Mouse (Mus musculus): ENCODE results near the gene Sh3pxd2b. TPM values are rescaled to one million over a fixed set of nuclear protein-coding genes. Genes with fewer than 3 reads are reported as not detected.

Sh3pxd2b gene
- polyA plus RNA-seq, 1 experiment, result 5.9 TPM

DNA sequence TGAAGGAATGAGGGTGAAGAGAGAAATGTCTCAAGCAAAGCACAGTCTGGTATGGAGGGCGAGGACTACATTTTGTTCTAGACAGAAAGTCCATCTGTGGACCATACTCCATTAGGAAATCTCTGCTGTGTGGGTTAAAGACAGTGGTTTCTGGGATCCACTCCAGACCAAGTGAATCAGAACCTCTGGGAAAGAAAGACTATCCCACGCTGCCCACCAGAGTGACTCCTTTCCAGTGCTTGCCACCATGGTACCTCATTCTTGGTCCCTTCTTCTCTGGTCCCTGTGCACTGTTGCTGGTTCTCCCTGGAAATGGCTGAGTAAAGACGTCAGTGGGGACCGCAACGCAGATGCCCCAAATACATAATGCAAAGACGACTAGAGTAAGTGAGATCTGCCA lies 103.7 kb downstream of the Sh3pxd2b start:
- no peaks in the 10 kb centered on the region for H3K4me1 ChIP-seq (ENCODE audit: control insufficient read depth, insufficient read depth, low read length)
- no peak for TF ChIP-seq POLR2A (IDR thresholded peaks at IDR 0.05; ENCODE audit: insufficient read depth, low read length)
- TF ChIP-seq EP300 (IDR thresholded peaks at IDR 0.05; ENCODE audit: insufficient read depth, low read depth, low read length), result no peak
- no peak for TF ChIP-seq CTCF (IDR thresholded peaks at IDR 0.05; ENCODE audit: low read depth, low read length)
- no peak overlapping the region for H3K4me3 ChIP-seq (ENCODE audit: low read depth, low read length)

DNA sequence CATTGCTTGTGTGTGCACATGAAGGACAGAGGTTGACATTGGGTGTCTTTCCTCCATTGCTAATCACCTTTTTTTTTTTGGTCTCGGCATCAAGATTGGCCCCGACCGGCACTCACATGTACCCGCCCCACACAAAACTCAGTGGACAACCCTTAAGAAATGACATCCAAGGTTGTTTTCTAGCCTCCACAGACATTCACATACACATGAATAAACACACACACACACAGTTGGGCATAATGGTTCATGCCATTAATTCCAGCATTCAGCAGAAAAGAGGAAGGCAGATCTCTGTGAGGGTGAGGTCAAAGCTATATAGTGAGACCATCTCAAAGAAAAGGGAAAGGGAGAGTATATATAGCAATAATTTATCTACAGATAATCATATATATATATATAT lies 105.1 kb downstream of the Sh3pxd2b start:
- Histone ChIP-seq H3K4me1 (ENCODE audit: control insufficient read depth, insufficient read depth, low read length) (no peaks in the 10 kb centered on the region), H3K27ac (ENCODE audit: insufficient read depth, low read length) (no peak overlapping the region), H3K4me3 (ENCODE audit: low read depth, low read length) (no peak overlapping the region), H3K9me3 (replicated peaks; ENCODE audit: control insufficient read depth, insufficient read depth, low read length, poor library complexity, severe bottlenecking) (no peaks in the 10 kb centered on the region), H3K36me3 (ENCODE audit: control insufficient read depth, insufficient read depth, low read length, poor library complexity, severe bottlenecking) (no peaks in the 10 kb centered on the region), H3K9ac (ENCODE audit: low read depth, poor library complexity, severe bottlenecking) (no peak overlapping the region), H3K27me3 (ENCODE audit: control insufficient read depth, insufficient read depth, low read length, poor library complexity, severe bottlenecking) (peaks cover 2% of the 10 kb centered on the region)
- no peak for TF ChIP-seq CTCF (IDR thresholded peaks at IDR 0.05; ENCODE audit: low read depth, low read length)
- TF ChIP-seq POLR2A (IDR thresholded peaks at IDR 0.05; ENCODE audit: insufficient read depth, low read length), result no peak
- TF ChIP-seq EP300 (IDR thresholded peaks at IDR 0.05; ENCODE audit: insufficient read depth, low read depth, low read length), result no peak

More for the DNA sequence above, 103.7 kb downstream of the Sh3pxd2b start:
- no peak overlapping the region for H3K9ac ChIP-seq (ENCODE audit: low read depth, poor library complexity, severe bottlenecking)
- H3K27me3 ChIP-seq (ENCODE audit: control insufficient read depth, insufficient read depth, low read length, poor library complexity, severe bottlenecking), result no peaks in the 10 kb centered on the region; the same call in 1 of the 2 replicates
- H3K36me3 ChIP-seq (ENCODE audit: control insufficient read depth, insufficient read depth, low read length, poor library complexity, severe bottlenecking), result no peaks in the 10 kb centered on the region
- no peak overlapping the region for H3K27ac ChIP-seq (ENCODE audit: insufficient read depth, low read length)
- no peaks in the 10 kb centered on the region for H3K9me3 ChIP-seq (replicated peaks; ENCODE audit: control insufficient read depth, insufficient read depth, low read length, poor library complexity, severe bottlenecking)

DNA sequence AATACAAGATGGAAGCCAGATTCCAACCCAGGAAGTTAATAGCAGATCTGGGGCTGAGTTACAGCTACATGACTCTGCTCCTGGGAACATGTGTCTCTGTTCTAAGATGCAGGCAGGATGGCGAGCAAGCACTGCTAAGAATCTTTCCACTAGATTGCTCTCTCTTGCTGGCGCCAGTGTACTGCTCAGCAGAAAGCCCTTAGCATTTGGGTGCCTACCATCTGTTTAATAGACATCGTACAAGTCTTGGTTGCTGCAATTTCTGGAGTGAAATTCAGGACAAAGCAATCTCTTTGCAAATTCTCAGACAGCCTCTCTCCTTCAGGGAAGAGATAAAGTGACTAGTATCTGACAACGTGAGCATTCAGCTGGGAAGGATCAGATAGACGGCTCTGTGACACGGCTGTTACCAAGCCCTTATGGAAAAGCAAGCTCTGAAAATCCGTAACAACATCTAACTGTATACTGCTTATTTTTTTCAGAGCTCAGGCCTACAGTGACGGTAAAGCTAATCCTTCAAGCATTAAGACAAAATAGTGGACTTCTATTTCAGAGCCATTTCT lies 105.8 kb downstream of the Sh3pxd2b start:
- H3K9ac ChIP-seq (ENCODE audit: low read depth, poor library complexity, severe bottlenecking), result no peak overlapping the region

DNA sequence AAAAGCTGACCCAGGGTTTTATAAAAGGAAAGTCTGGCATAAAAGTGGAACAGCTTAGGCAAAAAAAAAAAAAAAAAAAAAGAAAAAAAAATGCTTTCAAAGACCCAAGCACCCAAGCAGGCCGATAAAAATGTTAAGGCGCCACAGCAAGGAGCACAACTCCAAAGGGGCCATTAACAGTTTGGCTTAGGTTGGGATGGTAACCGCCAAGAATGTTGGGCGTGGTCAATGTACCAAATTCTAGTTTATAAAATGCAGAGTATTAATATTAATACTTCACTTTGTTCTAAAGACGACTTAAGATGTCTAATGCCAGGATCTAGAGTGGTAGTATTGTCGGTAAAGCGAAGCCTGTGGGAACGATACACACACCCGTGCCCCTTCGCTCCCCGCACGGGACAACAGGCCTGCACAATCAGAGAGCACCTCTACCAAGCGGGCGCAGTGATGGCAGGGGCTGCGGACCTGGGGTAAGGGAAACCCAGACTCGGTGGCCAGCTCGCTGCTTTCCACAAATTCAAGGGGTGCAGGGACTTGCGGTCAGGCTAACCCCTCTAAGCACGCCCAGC lies 106.7 kb downstream of the Sh3pxd2b start:
- TF ChIP-seq POLR2A (IDR thresholded peaks at IDR 0.05; ENCODE audit: insufficient read depth, low read length), result no peak
- TF ChIP-seq CTCF (IDR thresholded peaks at IDR 0.05; ENCODE audit: low read depth, low read length), result no peak
- no peak for TF ChIP-seq EP300 (IDR thresholded peaks at IDR 0.05; ENCODE audit: insufficient read depth, low read depth, low read length)
- H3K9ac ChIP-seq (ENCODE audit: low read depth, poor library complexity, severe bottlenecking), result peak overlapping the region; percentile 97
- H3K27me3 ChIP-seq (ENCODE audit: control insufficient read depth, insufficient read depth, low read length, poor library complexity, severe bottlenecking), result peaks cover 2% of the 10 kb centered on the region
- H3K4me1 ChIP-seq (ENCODE audit: control insufficient read depth, insufficient read depth, low read length), result no peaks in the 10 kb centered on the region
- H3K4me3 ChIP-seq (ENCODE audit: low read depth, low read length), result peak overlapping the region; percentile 84
- no peaks in the 10 kb centered on the region for H3K36me3 ChIP-seq (ENCODE audit: control insufficient read depth, insufficient read depth, low read length, poor library complexity, severe bottlenecking)
- no peak overlapping the region for H3K27ac ChIP-seq (ENCODE audit: insufficient read depth, low read length)
- no peaks in the 10 kb centered on the region for H3K9me3 ChIP-seq (replicated peaks; ENCODE audit: control insufficient read depth, insufficient read depth, low read length, poor library complexity, severe bottlenecking)

More for the DNA sequence above, 105.8 kb downstream of the Sh3pxd2b start:
- no peaks in the 10 kb centered on the region for H3K9me3 ChIP-seq (replicated peaks; ENCODE audit: control insufficient read depth, insufficient read depth, low read length, poor library complexity, severe bottlenecking)
- no peaks in the 10 kb centered on the region for H3K36me3 ChIP-seq (ENCODE audit: control insufficient read depth, insufficient read depth, low read length, poor library complexity, severe bottlenecking)
- H3K27ac ChIP-seq (ENCODE audit: insufficient read depth, low read length), result no peak overlapping the region
- H3K27me3 ChIP-seq (ENCODE audit: control insufficient read depth, insufficient read depth, low read length, poor library complexity, severe bottlenecking), result peaks cover 2% of the 10 kb centered on the region
- TF ChIP-seq POLR2A (IDR thresholded peaks at IDR 0.05; ENCODE audit: insufficient read depth, low read length), result no peak
- TF ChIP-seq EP300 (IDR thresholded peaks at IDR 0.05; ENCODE audit: insufficient read depth, low read depth, low read length), result no peak
- no peak for TF ChIP-seq CTCF (IDR thresholded peaks at IDR 0.05; ENCODE audit: low read depth, low read length)
- H3K4me3 ChIP-seq (ENCODE audit: low read depth, low read length), result no peak overlapping the region
- no peaks in the 10 kb centered on the region for H3K4me1 ChIP-seq (ENCODE audit: control insufficient read depth, insufficient read depth, low read length)

DNA sequence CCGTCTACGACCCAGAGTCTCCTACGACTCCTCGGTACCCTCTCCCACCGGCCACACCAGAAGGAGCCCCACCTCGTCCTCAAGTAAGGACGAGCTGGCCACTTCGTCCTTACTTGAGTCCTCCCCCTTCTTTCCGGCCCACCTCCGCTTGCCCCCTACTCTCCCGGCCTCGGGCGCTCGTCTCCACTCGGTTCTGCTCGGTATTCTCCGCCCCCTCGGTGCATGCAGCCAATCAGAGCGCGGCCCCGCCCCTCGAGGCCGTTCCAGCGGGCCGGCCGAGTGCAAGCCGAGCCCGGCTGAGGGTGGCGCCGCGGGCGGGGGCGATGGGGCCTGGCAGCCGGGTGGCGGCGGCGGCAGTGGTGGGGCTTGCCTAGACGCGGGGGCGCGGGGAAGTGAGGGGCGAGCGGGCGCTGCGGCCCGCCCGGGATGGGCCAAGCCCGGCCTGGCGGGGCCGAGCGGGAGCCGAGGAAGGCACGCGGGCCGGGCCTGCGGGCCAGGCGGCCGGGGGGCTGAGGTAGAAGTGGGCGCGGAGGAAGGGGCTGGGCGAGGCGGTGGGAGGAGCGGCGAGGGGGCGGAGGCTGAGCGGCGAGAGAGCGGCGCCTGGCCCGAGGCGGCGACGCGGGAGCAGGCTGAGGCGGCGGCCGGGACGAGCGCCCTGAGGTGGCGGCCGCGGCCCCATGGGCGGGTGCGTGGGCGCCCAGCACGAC lies 107.3 kb downstream of the Sh3pxd2b start, which contains the start of gene Ubtd2:
Gene Ubtd2, plus strand, starts transcription at position 571 of the 707 bp plus-strand sequence.
- Histone ChIP-seq H3K36me3 (ENCODE audit: control insufficient read depth, insufficient read depth, low read length, poor library complexity, severe bottlenecking) (no peaks in the 10 kb centered on the region), H3K27me3 (ENCODE audit: control insufficient read depth, insufficient read depth, low read length, poor library complexity, severe bottlenecking) (peaks cover 2% of the 10 kb centered on the region), H3K9ac (ENCODE audit: low read depth, poor library complexity, severe bottlenecking) (peak within 1 kb of the TSS; percentile 97), H3K9me3 (replicated peaks; ENCODE audit: control insufficient read depth, insufficient read depth, low read length, poor library complexity, severe bottlenecking) (no peaks in the 10 kb centered on the region), H3K4me3 (ENCODE audit: low read depth, low read length) (peak within 1 kb of the TSS; percentile 84), H3K4me1 (ENCODE audit: control insufficient read depth, insufficient read depth, low read length) (no peaks in the 10 kb centered on the region), H3K27ac (ENCODE audit: insufficient read depth, low read length) (no peak within 1 kb of the TSS)
- TF ChIP-seq CTCF (IDR thresholded peaks at IDR 0.05; ENCODE audit: low read depth, low read length) (no peak), POLR2A (IDR thresholded peaks at IDR 0.05; ENCODE audit: insufficient read depth, low read length) (no peak), EP300 (IDR thresholded peaks at IDR 0.05; ENCODE audit: insufficient read depth, low read depth, low read length) (0 out of 2 replicates have a peak, but pooled peaks have one; percentile 13)

All from ES-Bruce4 (cell line).